Mouse (Mus musculus) Muller cell, postnatal 12 days (primary cell): Measurements from ENCODE around the gene Hoxd12.

Experiments used
- DNase-seq: peaks from one replicate; pipeline ENCODE4 v3.0.0-alpha.2; 2015; ENCODE audit errors: inconsistent ontology term

Hoxd12 gene

DNA sequence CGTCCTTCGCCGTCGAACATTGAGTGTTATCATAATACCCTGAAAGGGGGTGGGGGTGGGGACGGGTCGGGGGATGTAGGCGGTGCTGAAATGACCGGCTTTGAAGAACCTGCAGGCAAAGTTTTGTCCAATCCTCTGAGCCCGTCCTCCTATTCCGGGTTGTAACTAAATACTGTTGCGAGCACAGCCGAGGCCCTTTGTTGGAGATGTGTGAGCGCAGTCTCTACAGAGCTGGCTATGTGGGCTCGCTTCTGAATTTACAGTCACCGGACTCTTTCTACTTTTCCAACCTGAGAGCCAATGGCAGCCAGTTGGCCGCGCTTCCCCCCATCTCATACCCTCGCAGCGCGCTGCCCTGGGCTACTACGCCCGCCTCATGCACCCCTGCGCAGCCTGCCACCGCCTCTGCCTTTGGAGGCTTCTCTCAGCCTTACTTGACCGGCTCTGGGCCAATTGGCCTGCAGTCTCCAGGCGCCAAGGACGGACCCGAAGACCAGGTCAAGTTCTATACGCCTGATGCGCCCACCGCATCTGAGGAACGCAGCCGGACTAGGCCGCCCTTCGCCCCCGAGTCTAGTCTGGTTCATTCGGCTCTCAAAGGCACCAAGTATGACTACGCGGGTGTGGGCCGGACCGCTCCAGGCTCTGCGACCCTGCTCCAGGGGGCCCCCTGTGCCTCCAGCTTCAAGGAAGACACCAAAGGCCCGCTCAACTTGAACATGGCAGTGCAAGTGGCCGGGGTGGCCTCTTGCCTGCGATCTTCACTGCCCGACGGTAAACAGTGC, at the start of gene Hoxd12:
Hoxd12 (plus strand) TSS at position 133 of the 785 bp plus-strand sequence.
- no peak for DNase-seq

DNA sequence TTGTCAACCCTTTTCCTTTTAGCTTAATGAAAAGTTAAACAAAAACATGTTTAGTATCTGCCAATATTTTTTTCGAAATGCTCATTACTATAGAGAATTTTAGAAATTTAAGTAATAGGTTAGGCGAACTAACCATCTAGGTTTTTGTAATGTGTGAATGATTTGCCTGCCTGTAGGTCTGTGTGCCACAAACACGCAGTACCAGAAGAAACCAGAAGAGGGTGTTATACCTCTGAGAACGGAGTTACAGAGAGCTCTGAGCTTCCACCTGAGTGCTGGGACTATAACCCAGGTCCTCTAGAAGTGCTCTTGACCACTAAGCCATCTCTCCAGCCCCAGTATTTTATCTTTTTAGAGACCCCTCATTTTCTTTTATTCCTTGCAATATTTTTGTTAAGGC, 39.4 kb upstream of the Hoxd12 start:
- DNase-seq, result no peak

DNA sequence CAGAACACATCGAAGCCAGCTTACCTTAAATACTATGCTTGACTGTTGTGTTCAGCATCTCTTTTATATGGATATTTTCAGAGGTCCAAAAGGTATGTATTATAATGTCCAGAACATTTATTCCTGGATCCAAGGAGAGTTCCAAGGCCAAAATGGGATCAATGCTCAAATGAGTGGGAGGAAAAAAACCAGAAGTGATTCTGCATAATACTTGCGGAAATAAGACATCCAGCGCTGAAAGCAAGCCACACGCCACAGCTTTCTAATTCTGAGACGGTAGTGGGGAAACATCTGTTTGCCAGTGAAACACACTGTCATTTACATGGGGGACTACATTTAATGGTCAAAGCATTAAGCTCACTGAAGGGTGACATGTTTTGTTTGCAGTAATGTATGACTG, 32.4 kb upstream of the Hoxd12 start:
- no peak for DNase-seq

DNA sequence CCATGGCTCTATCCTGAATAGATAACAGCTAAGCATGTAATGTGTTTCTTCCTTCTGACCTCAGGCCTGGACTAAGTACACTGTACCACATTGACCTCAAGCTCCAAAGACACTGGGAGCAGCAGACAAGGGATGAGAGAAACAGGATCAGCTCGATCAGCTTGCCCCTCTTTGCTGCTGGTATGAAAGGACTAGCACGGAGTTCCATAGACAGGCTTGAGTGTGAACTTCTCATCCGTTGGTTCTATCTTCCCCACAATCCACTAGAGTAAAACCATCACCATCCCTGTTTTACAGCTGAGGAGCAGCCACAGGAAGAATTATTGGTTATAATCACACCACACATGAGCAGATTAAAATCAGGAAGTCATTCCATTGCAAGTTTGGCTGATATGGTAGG, 29.2 kb upstream of the Hoxd12 start:
- DNase-seq, result no peak

DNA sequence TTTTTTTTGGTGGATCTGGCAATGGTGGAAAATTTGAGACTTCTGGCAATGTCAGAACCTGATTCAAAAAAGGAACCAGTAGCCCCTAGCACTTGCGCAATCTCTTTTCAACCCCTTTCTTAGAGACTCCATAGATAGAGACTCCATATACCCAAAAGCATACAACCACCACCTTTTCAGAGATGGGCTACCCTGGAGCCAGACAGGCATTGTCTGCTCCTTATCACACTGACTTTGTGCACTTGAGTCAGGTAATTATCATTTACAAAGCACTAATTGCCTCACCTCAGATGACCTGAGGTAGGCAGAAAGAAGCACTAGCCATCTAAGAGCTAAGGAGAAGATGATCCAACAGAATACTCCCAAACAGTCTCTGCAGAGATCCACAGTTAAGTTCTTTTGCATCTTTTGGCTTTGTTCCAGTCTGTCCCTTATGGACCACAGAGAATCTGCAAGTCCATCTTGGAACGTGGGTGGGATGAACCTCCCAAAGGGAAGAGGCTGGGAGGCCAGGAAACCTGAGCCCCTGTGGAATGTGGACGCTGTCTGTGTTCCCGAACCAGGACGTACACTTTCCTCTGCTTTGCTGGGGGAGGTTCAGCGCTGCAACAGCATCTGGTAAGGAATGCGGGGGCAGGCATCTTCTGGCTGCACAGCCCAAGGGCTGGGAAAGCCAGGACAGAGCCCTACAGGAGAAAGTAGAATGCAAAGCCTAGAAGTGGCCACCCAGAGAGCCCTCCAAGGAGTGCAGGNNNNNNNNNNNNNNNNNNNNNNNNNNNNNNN, 27.5 kb upstream of the Hoxd12 start:
- no peak for DNase-seq

DNA sequence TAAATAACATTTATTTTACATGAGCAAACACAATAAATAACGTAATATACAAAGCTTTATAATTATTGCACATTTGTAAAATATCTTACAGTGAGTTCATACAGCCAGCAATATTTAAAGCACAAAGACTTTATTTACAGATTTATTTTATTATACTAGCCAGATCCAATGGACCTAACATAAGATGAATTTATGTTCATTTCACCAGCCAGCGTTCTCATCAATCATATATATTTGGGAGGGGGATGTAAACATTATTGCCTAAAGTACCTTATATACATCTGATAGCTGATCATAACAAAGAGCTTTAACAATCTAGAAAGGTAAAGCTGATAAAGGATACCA, 21.8 kb upstream of the Hoxd12 start:
- DNase-seq, result no peak

DNA sequence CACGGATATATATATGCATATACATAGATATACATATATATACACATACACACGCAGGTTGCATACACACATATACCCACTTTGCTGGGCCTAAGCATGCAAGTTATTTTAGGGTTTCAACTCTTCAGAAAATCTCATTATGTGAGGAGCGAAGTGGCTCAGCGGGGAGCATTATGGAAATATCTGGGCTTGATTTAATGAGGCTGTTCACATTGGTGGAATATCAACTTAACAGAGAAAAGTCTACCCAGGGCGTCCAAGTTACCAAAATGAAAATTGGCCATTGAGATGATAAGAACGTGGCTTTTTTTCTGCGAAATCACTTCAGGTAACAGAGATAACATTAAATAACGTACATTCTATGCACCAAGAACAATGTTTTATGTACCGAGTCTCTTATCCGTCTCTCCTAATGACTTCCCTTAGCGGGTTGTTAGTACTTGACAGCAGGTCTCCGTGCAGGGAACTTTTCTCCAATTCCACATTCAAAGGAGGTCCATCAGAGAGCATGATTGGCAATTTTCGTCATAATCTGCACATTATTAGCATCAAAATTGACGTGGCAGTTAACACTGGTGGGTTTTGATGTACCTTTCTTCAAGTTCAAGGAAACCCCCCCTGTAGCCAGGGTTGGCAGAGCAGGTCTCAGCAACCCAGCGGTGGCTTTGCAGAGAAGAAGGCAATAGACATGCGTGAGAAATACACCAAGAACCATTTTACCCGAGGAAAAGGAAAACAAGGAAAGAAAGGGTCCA, 20.9 kb upstream of the Hoxd12 start:
- DNase-seq, result no peak

DNA sequence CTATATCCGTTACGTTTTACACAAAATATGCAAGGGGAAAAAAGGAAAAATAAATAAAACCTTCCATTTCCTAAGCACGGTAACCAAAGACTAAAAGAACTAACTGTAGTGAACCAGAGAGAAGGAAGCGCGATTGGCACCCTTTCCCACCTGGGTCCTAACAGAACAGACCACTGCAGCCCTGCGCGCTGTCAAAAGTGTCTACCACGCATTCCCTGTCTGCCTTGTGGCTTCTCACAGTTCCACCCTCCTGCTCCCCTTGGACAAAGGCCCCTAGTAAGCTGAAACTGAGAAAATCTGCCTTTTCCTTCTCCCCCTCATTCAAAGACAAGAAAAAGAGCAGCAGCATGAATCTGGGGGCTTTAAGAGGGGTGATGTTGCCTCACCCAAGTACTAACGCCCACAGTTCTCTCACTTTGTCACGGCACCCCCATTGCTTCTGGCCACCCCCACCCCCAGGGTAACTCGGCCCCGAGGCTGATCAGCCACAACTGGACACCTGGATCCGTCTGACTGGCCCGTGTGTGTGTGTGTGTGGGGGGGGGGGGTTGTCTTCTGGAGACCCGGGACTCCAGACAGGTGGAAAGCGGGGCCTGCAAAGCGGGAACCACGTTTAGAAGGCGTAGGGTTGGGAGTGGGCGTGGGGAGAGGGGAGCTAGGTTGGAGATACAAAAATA, 19.9 kb upstream of the Hoxd12 start:
- no peak for DNase-seq

DNA sequence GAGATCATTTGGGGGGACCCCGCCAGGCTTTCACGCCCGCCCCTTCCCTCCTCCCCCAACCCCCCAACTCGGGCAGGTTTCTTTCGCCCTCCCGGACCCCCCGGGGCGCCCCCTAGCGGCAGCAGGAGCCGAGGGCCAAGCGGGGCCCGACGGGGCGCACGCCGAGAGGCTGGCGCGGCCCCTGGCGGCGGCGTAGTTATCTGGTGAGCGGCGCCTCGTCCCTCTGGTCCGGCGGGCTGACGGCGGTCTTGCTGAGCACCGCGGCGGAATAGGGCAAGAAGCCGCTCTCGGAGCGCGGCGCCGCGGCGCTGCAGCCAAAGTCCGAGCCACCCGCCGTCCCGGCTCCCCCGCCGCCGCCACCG, 19.4 kb upstream of the Hoxd12 start:
- no peak for DNase-seq

DNA sequence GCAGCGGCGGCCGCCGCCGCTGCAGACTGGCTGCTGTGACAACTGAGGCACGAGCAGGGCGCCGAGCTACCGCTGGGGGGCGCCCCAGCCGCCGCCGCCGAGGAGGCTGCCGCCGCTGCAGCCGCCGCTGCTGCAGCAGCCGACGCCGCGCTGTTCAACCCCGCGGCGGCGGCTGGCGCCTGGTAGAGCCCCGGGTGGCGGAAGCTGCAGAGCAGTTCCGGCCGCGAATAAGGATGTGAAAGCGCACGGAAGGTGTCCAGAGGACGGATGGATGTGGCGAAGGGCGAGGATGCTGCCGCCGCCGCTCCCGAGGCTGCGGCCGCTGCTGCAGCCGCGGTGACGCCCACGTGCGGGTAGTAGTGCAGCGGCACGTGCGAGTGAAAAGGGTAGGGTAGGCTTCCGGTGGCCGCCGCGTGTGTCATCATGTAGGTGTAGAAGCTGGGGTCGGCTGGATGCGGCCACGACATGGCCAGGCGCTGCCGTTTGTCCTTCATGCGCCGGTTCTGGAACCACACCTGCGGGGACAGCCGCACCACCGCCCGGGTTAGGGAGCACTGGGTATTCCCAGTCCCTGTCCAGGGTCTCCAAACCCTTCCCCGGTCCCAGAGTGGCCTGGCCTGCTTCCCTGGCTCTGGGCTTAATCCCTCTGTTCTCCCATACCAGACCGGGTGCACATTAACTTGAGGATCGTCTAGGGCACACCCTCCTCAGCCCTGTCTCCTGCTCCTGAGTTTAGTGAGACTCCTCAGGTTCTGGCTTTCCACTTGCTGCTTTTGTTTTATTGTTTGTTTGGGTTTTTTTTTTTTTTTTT, 18.8 kb upstream of the Hoxd12 start:
- no peak for DNase-seq

DNA sequence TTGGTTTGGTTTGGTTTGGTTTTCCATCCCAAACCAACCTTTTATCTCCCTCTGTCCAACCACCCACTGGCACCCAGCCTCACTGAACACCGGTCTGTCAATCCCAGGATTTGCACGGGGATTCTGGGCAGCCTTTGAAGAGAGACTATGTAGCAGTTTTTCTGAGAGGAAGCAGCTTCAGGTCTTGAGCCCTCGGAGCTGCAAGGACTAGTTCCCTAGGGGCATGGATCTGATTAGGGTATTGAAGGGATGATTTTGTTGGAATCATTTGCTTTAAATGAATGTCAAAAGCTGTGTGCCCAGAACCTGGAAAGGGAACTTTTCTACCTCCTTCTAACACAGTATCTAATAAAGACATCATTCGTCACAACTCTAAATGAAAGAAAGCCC, 18.2 kb upstream of the Hoxd12 start:
- no peak for DNase-seq

DNA sequence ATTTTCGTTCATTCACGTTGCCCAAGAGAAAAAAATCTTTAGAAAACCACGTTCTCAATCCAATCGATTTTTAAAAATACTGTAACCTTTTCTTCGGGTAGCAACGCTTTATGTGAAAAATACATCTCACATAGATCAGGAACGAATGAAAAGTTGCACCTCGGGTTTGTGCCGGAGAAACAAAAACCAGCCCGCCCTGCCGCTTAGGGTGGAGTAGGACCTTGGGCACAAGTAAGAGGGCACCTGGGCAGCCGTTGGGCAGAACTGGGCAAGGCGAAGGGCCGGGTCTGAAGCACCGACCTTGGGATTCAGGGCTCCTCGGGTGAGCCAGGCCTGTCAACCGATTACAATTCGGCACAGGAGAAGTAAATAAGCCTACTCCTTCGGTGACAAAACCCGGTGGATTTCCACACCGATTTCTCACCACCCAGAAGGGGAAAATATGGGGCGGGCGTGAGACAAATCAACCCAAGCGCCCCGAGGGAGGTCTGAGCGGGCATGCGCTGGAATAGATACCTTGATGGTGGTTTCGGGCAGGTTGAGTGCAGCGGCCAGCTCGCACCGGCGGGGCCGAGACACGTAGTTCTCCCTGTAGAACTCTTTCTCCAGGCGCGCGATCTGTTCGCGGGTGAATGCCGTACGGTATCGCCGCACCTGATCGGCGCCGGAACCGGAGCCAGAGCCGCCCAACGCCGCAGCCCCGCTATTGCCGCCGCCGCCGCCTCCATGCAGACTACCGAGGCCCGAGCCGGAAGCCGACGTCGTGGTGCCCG, 17.4 kb upstream of the Hoxd12 start:
- DNase-seq, result no peak

DNA sequence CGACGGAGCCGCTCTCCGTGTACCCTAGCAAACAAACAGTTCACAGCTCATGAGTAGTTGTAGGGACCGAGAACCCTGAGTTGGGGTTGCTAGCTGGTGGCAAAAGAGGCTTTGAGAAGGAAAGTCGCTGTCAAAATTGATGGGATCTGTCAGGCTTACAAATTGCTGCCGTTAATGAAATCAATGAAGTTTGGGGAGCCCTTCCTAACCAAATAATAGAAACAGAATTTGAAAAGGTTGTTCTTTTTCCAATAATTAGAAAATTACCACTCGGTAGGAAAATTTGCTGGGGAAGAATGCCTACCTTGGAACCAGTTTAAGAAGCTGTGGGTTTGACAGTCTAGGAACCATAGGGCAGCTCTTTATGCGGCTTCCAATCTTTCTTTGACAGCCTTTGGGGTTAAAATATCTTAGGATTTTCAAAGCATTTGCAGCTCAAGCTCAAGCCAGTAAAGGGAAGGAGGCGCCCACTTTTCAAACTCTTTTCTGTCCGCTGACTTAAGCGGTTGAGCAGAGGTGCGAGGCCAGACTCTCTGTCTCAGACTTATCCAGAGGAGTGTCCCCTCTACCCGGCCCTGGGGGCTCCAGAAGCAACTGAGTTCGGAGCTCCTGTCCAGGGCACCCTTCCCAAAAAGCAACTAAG, 16.7 kb upstream of the Hoxd12 start:
- no peak for DNase-seq

DNA sequence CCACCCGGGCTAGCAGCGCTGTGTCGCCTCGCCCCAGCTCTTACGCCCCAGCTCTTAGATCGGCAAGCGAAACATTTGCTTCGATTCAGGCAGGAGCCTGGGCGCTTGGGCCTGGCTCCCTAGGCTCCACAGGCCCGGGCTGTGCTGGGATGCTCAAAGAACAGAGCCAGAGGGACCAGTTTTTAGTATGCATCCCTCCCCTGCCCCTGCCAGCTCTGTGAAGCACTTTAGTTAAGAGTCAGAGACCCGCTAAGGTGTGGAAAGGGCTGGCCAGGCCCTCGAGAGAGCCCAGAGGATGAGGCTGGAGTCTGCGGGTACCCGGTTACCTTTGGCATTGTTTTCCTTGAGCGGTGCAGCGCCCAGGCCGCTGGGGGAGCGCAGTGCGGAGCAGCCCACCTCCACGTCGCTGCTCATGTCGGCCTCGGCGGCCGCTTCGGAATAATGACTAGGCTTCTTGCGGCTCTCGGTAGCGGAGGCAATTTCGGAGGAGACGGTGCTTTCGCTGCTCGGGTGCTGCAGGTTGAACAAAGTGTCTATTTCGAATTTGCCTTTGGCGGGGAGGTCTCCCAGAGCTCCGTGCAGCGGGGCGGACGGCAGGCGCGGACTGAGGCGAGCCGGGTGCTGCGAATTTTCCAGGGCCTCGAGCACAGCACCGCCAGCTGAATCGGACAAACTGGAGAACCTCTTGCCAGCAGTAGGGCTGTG, 16.0 kb upstream of the Hoxd12 start:
- no peak for DNase-seq

DNA sequence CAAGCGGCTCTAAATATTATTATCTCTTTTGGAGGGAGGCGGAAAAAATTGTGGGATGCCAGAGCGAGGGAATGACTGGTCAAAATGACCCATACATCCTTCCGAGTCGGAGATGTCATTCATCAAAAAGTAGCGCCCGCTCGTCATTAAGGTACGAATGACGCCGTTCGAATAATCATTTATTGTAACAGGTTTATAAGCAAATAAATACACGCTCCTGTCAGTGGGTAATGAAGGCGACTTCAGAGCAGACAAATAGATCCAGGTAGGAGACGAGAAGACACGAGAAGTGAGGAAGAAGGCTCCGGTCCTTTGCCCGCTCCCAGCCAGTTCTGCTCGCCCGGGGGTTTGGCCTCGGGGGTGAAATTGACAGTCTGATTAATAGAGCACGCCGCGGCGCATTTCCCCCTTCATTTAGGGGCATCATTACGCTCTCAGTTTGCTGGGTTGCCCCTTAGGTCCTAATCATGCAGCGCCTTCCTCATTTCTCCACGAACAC, 15.3 kb upstream of the Hoxd12 start, which contains the start of gene Evx2:
Evx2 (minus strand) TSS at position 51 of the 499 bp plus-strand sequence.
- no peak for DNase-seq

DNA sequence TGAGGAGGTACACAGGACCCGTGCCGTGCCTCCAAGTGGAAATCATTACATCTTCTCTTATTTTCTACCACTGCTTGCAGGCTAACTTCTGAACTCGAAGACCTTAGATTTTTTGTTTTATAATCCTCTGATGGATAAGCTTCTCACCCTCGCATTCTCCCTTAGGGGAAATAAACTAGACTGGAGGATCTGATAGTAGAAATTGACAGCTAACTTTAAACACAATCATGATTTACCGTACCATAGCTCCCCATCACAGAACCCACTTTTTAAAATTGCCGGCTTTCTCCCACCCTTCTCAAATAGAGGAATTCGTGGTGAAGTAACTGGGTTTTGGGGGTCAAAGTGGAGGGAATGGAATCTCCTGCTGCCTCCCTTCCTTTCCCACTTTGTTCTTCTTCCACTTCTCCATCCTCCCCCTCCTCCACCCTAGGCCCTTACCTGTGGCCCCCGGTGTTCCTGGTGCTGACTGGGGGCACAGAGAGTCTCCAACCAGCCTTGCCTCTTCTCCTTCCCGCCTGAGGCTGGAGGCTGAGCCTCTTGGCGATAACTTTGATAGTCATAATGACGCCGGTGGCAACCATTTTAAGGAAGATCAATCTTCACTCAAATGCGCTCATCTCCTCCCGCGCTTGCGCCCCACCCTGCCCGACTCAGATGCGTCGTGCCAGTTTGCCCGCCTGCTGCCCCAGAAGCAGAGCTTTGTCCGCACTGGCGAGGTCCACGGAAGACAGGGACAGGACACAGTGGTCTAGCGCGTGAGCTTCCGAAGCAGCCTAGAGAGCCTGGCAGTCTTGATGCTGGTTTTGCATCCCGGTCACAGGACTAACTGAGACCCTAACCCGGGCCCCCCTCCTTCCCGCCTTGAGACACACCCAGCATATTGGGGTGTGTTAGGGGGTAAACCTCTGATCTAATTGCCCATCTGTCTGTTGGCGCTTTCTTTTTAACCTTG, 14.1 kb upstream of the Hoxd12 start:
- no peak for DNase-seq

DNA sequence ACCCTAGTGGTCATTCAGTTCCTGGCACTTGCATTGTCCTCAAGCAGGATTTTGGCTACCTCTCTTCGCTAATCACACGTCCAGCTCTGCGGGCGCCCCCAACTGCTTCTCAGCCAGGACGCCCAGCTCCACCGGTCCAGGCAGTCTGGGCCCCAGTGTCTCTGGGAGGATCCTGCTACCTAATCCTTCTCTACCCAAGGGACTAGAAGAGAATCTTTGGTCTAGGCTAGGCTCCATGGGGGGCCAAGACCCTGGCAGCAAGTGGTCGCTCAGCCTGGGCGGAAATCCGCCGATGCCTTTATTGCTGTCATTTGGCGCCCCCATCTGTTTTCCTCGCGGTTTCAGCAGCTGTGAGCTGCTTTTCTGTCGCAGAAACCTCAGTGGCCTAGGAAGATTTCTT, 13.1 kb upstream of the Hoxd12 start:
- no peak for DNase-seq
